Mouse (Mus musculus): ENCODE results near the gene Yeats4. TPM values are rescaled to one million over a fixed set of nuclear protein-coding genes. Genes with fewer than 3 reads are reported as not detected.

Yeats4 gene
- polyA plus RNA-seq, 1 experiment = 133 TPM

GRCm38 (mm10) chr10:117211023-117211422 is 13.3 kb downstream of the Yeats4 start:
- TF ChIP-seq GATA1 (IDR thresholded peaks at IDR 0.05; ENCODE audit: low read length) = no peak

- TF ChIP-seq GATA1 (IDR thresholded peaks at IDR 0.05; ENCODE audit: low read length) = no peak
Observed at GRCm38 (mm10) chr10:117209469-117209938, 14.8 kb downstream of the Yeats4 start.

- TF ChIP-seq GATA1 (IDR thresholded peaks at IDR 0.05; ENCODE audit: low read length) = no peak
Observed at GRCm38 (mm10) chr10:117208221-117208620, 16.1 kb downstream of the Yeats4 start.

GRCm38 (mm10) chr10:117206070-117206469 is 18.2 kb downstream of the Yeats4 start:
- no peak for TF ChIP-seq GATA1 (IDR thresholded peaks at IDR 0.05; ENCODE audit: low read length)

- no peak for TF ChIP-seq GATA1 (IDR thresholded peaks at IDR 0.05; ENCODE audit: low read length)
Observed at GRCm38 (mm10) chr10:117203558-117203981, 20.7 kb downstream of the Yeats4 start.

GRCm38 (mm10) chr10:117202981-117203557 is 21.2 kb downstream of the Yeats4 start:
- no peak for TF ChIP-seq GATA1 (IDR thresholded peaks at IDR 0.05; ENCODE audit: low read length)

- TF ChIP-seq GATA1 (IDR thresholded peaks at IDR 0.05; ENCODE audit: low read length) = no peak
Observed at GRCm38 (mm10) chr10:117199701-117200100, 24.6 kb downstream of the Yeats4 start.

GRCm38 (mm10) chr10:117196696-117197095 is 27.6 kb downstream of the Yeats4 start:
- TF ChIP-seq GATA1 (IDR thresholded peaks at IDR 0.05; ENCODE audit: low read length) = no peak

- no peak for TF ChIP-seq GATA1 (IDR thresholded peaks at IDR 0.05; ENCODE audit: low read length)
Observed at GRCm38 (mm10) chr10:117195748-117196147, 28.6 kb downstream of the Yeats4 start.

GRCm38 (mm10) chr10:117195005-117195404 is 29.3 kb downstream of the Yeats4 start:
- no peak for TF ChIP-seq GATA1 (IDR thresholded peaks at IDR 0.05; ENCODE audit: low read length)

GRCm38 (mm10) chr10:117193364-117193763 is 30.9 kb downstream of the Yeats4 start:
- TF ChIP-seq GATA1 (IDR thresholded peaks at IDR 0.05; ENCODE audit: low read length) = no peak

GRCm38 (mm10) chr10:117185399-117186089 is 38.8 kb downstream of the Yeats4 start:
- no peak for TF ChIP-seq GATA1 (IDR thresholded peaks at IDR 0.05; ENCODE audit: low read length)

- TF ChIP-seq GATA1 (IDR thresholded peaks at IDR 0.05; ENCODE audit: low read length) = no peak
Observed at GRCm38 (mm10) chr10:117181098-117181497, 43.2 kb downstream of the Yeats4 start.

- no peak for TF ChIP-seq GATA1 (IDR thresholded peaks at IDR 0.05; ENCODE audit: low read length)
Observed at GRCm38 (mm10) chr10:117174645-117175044, 49.7 kb downstream of the Yeats4 start.

- no peak for TF ChIP-seq GATA1 (IDR thresholded peaks at IDR 0.05; ENCODE audit: low read length)
Observed at GRCm38 (mm10) chr10:117173566-117174438, 50.5 kb downstream of the Yeats4 start.

GRCm38 (mm10) chr10:117173111-117173510 is 51.2 kb downstream of the Yeats4 start:
- no peak for TF ChIP-seq GATA1 (IDR thresholded peaks at IDR 0.05; ENCODE audit: low read length)

Data from G1E-ER4 (cell line).